Mouse (Mus musculus) liver, postnatal 0 days (tissue): ENCODE data around the gene Cyp4f39.

Experiments
- CTCF ChIP-seq: sonication (generic); IDR thresholded peaks from 2 replicates; pipeline ENCODE4 v1.5.1; 2016; ENCODE audit warnings: antibody characterized with exemption, low read depth
- EP300 ChIP-seq: IDR thresholded peaks from 2 replicates; pipeline ENCODE4 v1.6.1; 2016; ENCODE audit warnings: antibody characterized with exemption, low read depth, mild to moderate bottlenecking

DNA sequence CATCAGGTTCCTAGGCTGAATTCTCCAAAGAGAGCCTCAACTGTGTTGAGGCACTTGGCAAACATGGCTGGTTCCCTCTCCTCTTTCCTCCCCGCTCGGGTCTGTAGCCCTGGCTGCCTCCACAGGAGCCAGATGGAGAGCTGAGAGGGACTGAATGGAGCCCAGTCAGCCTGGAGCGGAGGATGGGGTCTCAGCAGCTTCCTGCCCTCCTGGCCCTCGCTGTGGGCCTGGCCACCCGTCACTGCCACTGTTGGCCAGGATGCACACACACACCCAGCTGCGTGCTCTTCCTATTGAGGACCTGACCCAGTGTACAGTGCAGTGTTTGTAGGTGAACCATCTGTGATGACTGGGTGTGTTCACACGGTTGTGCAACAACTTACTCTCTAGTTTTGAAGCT, 19.7 kb downstream of the Cyp4f39 start:
- no peak for TF ChIP-seq CTCF
- TF ChIP-seq EP300 = no peak
